Mouse (Mus musculus) intestine, embryonic 14.5 days (tissue): ENCODE data around the gene Patl2. TPM values are rescaled to one million over a fixed set of nuclear protein-coding genes. Genes with fewer than 3 reads are reported as not detected.
A peak's percentile ranks its signal among the peaks of the same experiment; 100 is the strongest.

Source experiments
- ATAC-seq: fragments of 200-750 bp; cut with Nextera tagmentation; replicated peaks from 2 replicates; pipeline ENCODE4 v1.8.0; 2017; ENCODE audit warnings: low read depth, moderate number of reproducible peaks, moderate TSS enrichment, moderate library complexity; ENCODE audit not compliant: low FRiP score, low TSS enrichment
- DNase-seq: peaks from one replicate; pipeline ENCODE4 v3.0.0-alpha.2; 2018; ENCODE audit warnings: low spot score
- H3K27ac ChIP-seq: fragments of 300-500 bp; sonication (generic); 2 replicates; pipeline ENCODE4 v1.5.1; 2014; ENCODE audit warnings: low read depth, mild to moderate bottlenecking, control low read depth
- H3K27me3 ChIP-seq: fragments of 300-500 bp; sonication (generic); replicated peaks from 2 replicates; pipeline ENCODE4 v1.6.1; 2014; ENCODE audit warnings: low read length, control low read depth; ENCODE audit not compliant: control insufficient read depth, insufficient read depth
- H3K36me3 ChIP-seq: fragments of 300-500 bp; sonication (generic); 2 replicates; pipeline ENCODE4 v1.6.1; 2014; ENCODE audit warnings: low read length, control low read depth; ENCODE audit not compliant: control insufficient read depth, insufficient read depth
- H3K4me1 ChIP-seq: fragments of 300-500 bp; sonication (generic); replicated peaks from 2 replicates; pipeline ENCODE4 v1.6.1; 2014; ENCODE audit warnings: low read length, control low read depth, mixed read lengths; ENCODE audit not compliant: control insufficient read depth, insufficient read depth
- H3K4me2 ChIP-seq: fragments of 300-500 bp; sonication (generic); 2 replicates; pipeline ENCODE4 v1.6.1; 2014; ENCODE audit warnings: low read length
- H3K4me3 ChIP-seq: fragments of 300-500 bp; sonication (generic); 2 replicates; pipeline ENCODE4 v1.5.1; 2014; ENCODE audit warnings: low read depth, low read length, control low read depth, mixed read lengths
- H3K9ac ChIP-seq: fragments of 300-500 bp; sonication (generic); 2 replicates; pipeline ENCODE4 v1.6.1; 2014; ENCODE audit warnings: mild to moderate bottlenecking, low read length
- H3K9me3 ChIP-seq: fragments of 300-500 bp; sonication (generic); 2 replicates; pipeline ENCODE4 v1.6.1; 2016; ENCODE audit warnings: low read length, control low read depth; ENCODE audit not compliant: control insufficient read depth
- WGBS: fragments of 180-500 bp; shearing (Covaris S2); extraction: QIAGEN DNeasy Blood & Tissue Kit; methylation state at CpG from one replicate; pipeline ENCODE4 v1.1.7; 2014; 5-methylcytosine and 5-hydroxymethylcytosine counted together
- polyA plus RNA-seq: library from polyadenylated mRNA; unstranded; fragments of >200 nt; fragmentation: Nextera tagmentation; extraction: Ambion mirVana; gene quantifications from 2 replicates; pipeline ENCODE4 v1.2.1, GENCODE M21; 2014

Patl2 gene
- polyA plus RNA-seq, 1 experiment from 2014 or later = not detected

DNA sequence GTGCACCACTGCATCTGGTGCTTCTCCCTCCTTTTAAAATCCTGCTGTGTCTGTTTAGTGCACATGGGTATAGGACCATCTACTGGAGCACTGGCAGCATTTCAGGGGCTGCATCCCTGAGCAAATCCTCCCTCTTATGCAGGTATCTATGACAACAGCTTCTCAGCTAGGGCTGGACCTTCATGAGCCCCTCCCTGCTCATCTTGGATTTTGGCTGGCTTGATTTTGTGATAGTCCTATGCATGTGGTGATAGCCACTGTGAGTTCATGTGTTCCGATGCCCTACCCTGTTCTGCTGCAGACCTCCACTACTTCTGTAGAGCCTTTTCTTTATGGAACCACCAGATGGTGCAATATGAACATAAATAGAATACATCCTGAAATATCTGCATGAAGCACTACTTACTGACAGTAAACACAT, 8.5 kb upstream of the Patl2 start:
- 48% methylated on average over 1 of the region's 1 CpGs for WGBS
- Histone ChIP-seq H3K9ac (no peak overlapping the region), H3K4me1 (no peaks in the 10 kb centered on the region), H3K9me3 (no peaks in the 10 kb centered on the region), H3K27ac (no peak overlapping the region), H3K27me3 (no peaks in the 10 kb centered on the region), H3K4me2 (no peak overlapping the region), H3K4me3 (no peak overlapping the region), H3K36me3 (no peaks in the 10 kb centered on the region)
- ATAC-seq (0 out of 2 replicates have a peak, but pooled peaks have one; percentile 55), DNase-seq (no peak)

DNA sequence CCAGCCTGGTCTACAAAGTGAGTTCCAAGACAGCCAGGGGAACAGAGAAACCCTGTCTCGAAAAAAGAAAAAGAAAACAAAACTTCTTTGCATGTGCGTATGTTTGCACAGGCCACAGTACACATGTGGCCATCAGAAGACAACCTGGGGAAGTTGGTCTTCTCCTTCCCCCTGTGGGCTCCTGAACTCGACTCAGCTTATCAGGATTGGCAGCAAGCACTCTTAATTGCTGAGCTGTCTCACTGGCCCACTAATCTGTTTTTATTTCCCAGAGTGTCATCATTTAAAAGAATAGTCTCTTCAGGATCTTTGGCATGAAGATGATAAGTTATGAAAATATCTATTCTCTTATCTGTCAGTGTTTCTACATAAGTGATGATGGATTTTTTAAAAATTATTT, 5.9 kb upstream of the Patl2 start:
- Histone ChIP-seq H3K27me3 (no peaks in the 10 kb centered on the region), H3K4me2 (no peak overlapping the region), H3K9ac (no peak overlapping the region), H3K36me3 (no peaks in the 10 kb centered on the region), H3K4me1 (no peaks in the 10 kb centered on the region), H3K27ac (no peak overlapping the region), H3K9me3 (no peaks in the 10 kb centered on the region), H3K4me3 (no peak overlapping the region)
- 79% methylated on average over 3 of the region's 3 CpGs for WGBS
- DNase-seq (no peak), ATAC-seq (no peak)

DNA sequence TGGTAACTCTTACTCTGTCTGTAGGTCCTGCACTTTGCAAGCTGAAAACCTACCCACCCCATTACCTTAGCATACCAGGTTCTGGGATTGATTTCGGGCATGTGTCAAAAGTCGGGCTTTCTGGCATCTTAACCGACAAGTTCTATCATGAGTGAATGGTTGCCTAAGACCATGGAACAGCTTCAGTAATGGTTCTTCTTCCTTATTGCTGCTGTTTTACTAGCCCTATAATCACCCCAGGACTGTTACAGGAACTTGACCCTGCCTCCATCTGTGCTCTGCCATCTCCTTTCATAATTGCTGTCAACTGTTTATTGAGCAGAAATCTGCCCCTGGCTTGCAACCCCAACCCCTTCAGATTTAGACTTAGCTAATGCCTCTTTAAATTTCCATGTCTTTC, 762 bp upstream of the Patl2 start:
- no peaks in the 10 kb centered on the region for H3K9me3 ChIP-seq
- ATAC-seq = no peak
- H3K27me3 ChIP-seq = no peaks in the 10 kb centered on the region

DNA sequence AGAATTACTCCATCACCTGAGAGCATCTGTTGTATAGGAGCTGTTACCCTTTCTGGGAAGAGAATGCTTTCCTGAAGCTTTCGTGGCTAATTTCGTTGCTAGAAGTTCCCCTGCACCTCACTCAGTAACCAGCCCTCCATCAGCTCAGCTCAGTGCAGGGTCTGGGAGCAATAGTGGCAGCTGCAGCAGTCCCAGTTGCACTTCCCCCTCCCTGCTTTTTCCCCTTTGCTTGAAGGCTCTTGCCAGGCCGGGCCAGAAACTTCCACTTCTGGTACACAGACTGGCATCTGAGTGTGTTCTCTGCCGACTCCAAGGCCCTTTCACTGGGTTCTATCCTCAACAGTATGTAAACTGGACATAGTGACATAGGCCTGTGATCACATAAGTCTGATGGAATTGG, 903 bp downstream of the Patl2 start:
- Histone ChIP-seq H3K27me3 (no peaks in the 10 kb centered on the region), H3K4me1 (no peaks in the 10 kb centered on the region), H3K4me3 (no peak overlapping the region), H3K4me2 (no peak overlapping the region), H3K9me3 (no peaks in the 10 kb centered on the region), H3K27ac (no peak overlapping the region), H3K36me3 (no peaks in the 10 kb centered on the region), H3K9ac (no peak overlapping the region)
- DNase-seq (no peak), ATAC-seq (no peak)
- 93% methylated on average over 4 of the region's 4 CpGs for WGBS

More for the DNA sequence above, 762 bp upstream of the Patl2 start:
- H3K9ac ChIP-seq = no peak overlapping the region
- H3K4me1 ChIP-seq = no peaks in the 10 kb centered on the region
- H3K4me3 ChIP-seq = no peak overlapping the region
- no peak for DNase-seq
- WGBS = 94% methylated on average over 3 of the region's 3 CpGs
- H3K36me3 ChIP-seq = no peaks in the 10 kb centered on the region
- no peak overlapping the region for H3K27ac ChIP-seq
- H3K4me2 ChIP-seq = no peak overlapping the region

DNA sequence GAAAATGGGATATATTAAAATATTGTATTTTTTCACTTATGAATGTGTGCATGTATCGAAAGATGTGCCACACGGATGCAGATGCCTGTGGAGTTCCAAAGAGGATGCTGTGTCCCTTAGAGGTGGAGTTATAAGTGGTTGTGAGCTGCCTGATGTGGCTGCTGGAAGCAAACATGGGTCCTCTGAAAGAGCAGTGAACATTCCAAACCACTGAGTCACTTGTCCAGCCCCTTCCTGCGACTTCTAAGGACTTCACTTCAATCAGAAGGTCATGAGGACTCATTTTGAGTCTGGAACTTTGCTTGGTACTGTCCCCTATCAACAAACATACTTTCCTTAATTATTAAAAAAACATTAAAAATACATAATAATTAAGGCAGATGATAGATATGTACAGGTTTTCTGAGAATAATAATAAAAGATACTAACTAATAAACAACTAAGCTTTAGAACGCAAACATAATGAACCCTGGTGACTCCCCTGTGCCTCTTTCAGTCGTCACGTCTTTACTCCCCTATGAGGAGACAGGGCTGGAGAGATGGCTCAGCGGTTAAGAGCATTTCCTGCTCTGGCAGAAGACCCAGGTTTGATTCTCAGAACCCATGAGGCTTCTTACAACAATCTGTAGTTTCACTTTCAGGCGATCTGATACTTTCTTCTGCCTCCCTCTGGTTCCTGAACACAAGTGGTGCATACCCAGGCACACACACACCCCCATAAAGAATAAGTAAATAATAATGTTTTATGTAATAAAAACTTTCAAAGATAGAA, 5.8 kb downstream of the Patl2 start:
- 72% methylated on average over 8 of the region's 8 CpGs for WGBS
- Histone ChIP-seq H3K9ac (no peak overlapping the region), H3K9me3 (no peaks in the 10 kb centered on the region), H3K36me3 (no peaks in the 10 kb centered on the region), H3K27me3 (no peaks in the 10 kb centered on the region), H3K4me3 (no peak overlapping the region), H3K27ac (no peak overlapping the region), H3K4me2 (no peak overlapping the region), H3K4me1 (no peaks in the 10 kb centered on the region)
- ATAC-seq = no peak
- no peak for DNase-seq

DNA sequence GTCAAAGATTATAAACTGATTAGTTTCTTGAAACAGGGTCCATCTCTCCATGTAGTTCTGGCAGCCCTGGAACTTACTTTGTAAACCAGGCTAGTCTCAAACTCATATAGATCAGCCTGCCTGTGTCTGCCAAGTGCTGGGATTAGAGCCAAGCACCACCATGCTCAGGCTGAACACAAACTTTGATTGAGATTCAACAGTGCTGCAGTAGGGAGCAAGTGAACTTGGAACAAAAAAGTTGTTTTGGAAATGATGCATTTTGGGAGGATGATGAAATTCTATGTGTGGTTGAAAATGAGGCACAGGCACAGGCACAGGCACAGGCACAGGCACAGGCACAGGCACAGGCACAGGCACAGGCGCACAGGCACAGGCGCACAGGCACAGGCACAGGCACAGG, 13.8 kb downstream of the Patl2 start:
- Histone ChIP-seq H3K4me2 (no peak overlapping the region), H3K27ac (no peak overlapping the region), H3K27me3 (no peaks in the 10 kb centered on the region), H3K9me3 (no peaks in the 10 kb centered on the region), H3K36me3 (no peaks in the 10 kb centered on the region), H3K4me1 (no peaks in the 10 kb centered on the region), H3K4me3 (no peak overlapping the region), H3K9ac (no peak overlapping the region)
- no peak for DNase-seq
- 91% methylated on average over 2 of the region's 2 CpGs for WGBS
- no peak for ATAC-seq

DNA sequence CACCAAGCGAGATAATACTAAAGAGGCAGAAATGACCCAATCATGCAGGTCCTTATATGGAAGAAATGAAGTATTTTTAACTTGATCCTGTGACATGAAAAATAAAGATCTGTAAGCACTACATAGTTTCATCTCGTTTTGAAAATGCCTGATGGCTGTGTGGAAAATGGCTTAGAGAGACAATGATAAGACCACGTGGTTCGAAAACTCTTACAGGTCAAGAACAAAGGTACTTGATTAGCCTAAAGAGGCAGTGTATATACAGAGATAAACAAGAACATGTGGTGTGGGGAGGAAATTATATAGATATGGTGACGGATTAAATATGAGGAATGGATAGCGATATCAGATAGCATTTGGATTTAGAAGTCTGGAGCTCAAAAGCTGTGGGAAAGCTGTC, 14.7 kb downstream of the Patl2 start:
- WGBS = 87% methylated on average over 6 of the region's 6 CpGs
- no peaks in the 10 kb centered on the region for H3K36me3 ChIP-seq
- DNase-seq (no peak), ATAC-seq (no peak)
- no peaks in the 10 kb centered on the region for H3K27me3 ChIP-seq
- H3K9ac ChIP-seq = no peak overlapping the region
- H3K4me3 ChIP-seq = no peak overlapping the region
- no peak overlapping the region for H3K4me2 ChIP-seq
- H3K4me1 ChIP-seq = no peaks in the 10 kb centered on the region
- no peak overlapping the region for H3K27ac ChIP-seq
- no peaks in the 10 kb centered on the region for H3K9me3 ChIP-seq

DNA sequence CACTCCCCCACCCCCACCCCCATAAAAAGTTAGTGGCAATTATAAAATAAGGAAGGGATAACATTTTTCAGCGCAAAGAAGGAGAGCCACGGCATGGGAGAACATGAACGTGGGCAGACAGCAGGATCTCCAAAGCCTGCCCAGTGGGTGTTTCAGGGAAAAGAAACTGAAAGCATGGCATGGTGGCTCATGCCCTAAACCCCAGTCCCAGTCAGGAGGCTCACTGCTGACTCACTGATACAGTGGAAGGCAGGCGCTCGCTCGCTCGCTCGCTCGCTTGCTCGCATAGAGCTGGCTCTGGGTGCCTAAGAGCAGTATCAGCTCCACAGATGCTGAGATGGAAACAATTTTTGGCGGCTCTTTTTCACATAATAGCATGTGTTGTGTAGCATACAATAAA, 21.7 kb downstream of the Patl2 start:
- no peaks in the 10 kb centered on the region for H3K9me3 ChIP-seq
- peaks cover 4% of the 10 kb centered on the region; the same call in 1 of the 2 replicates for H3K4me1 ChIP-seq
- H3K36me3 ChIP-seq = no peaks in the 10 kb centered on the region
- no peak for DNase-seq
- 84% methylated on average over 11 of the region's 11 CpGs for WGBS
- no peak overlapping the region for H3K9ac ChIP-seq
- no peak overlapping the region for H3K27ac ChIP-seq
- no peaks in the 10 kb centered on the region for H3K27me3 ChIP-seq
- H3K4me3 ChIP-seq = no peak overlapping the region
- H3K4me2 ChIP-seq = no peak overlapping the region
- ATAC-seq = no peak
